Mouse (Mus musculus) retina, embryonic 14.5 days (tissue): ENCODE results near the gene Dcun1d1.

ENCODE experiments used
- DNase-seq: peaks from one replicate; pipeline ENCODE4 v3.0.0-alpha.2; 2015; ENCODE audit warnings: low spot score

Dcun1d1 gene

GRCm38 (mm10) chr3:35929831-35930230 is 7.4 kb downstream of the Dcun1d1 start:
- no peak for DNase-seq

- no peak for DNase-seq
Observed at GRCm38 (mm10) chr3:35929406-35929805, 7.8 kb downstream of the Dcun1d1 start.

- no peak for DNase-seq
Observed at GRCm38 (mm10) chr3:35925852-35926251, 11.4 kb downstream of the Dcun1d1 start.

- DNase-seq: no peak
Observed at GRCm38 (mm10) chr3:35924007-35924406, 13.2 kb downstream of the Dcun1d1 start.

GRCm38 (mm10) chr3:35923495-35923894 is 13.8 kb downstream of the Dcun1d1 start:
- DNase-seq: no peak

GRCm38 (mm10) chr3:35922522-35922921 is 14.7 kb downstream of the Dcun1d1 start:
- no peak for DNase-seq

GRCm38 (mm10) chr3:35918229-35918628 is 19.0 kb downstream of the Dcun1d1 start:
- DNase-seq: no peak

- no peak for DNase-seq
Observed at GRCm38 (mm10) chr3:35908982-35909680, 28.1 kb downstream of the Dcun1d1 start.

- no peak for DNase-seq
Observed at GRCm38 (mm10) chr3:35900555-35901204, 36.6 kb downstream of the Dcun1d1 start.

- DNase-seq: no peak
Observed at GRCm38 (mm10) chr3:35899109-35899508, 38.1 kb downstream of the Dcun1d1 start.

GRCm38 (mm10) chr3:35897900-35898299 is 39.3 kb downstream of the Dcun1d1 start:
- no peak for DNase-seq

GRCm38 (mm10) chr3:35893156-35893555 is 44.1 kb downstream of the Dcun1d1 start:
- DNase-seq: no peak

GRCm38 (mm10) chr3:35891123-35891522 is 46.1 kb downstream of the Dcun1d1 start:
- DNase-seq: no peak

- no peak for DNase-seq
Observed at GRCm38 (mm10) chr3:35889531-35889930, 47.7 kb downstream of the Dcun1d1 start.

- no peak for DNase-seq
Observed at GRCm38 (mm10) chr3:35883267-35883666, 54.0 kb downstream of the Dcun1d1 start.

- DNase-seq: no peak
Observed at GRCm38 (mm10) chr3:35849326-35849725, 87.9 kb downstream of the Dcun1d1 start.
